Mouse (Mus musculus) midbrain, embryonic 12.5 days (tissue): Measurements from ENCODE around the gene Cenpq. TPM values are rescaled to one million over a fixed set of nuclear protein-coding genes. Genes with fewer than 3 reads are reported as not detected.

Experiments
- ATAC-seq: fragments of 200-750 bp; cut with Nextera tagmentation; 2 replicates; pipeline ENCODE4 v1.8.0; 2017; ENCODE audit warnings: low read depth, moderate TSS enrichment, moderate library complexity; ENCODE audit not compliant: low FRiP score
- H3K27ac ChIP-seq: fragments of 300-500 bp; sonication (generic); replicated peaks from 2 replicates; pipeline ENCODE4 v1.5.1; 2016; ENCODE audit warnings: mild to moderate bottlenecking
- H3K27me3 ChIP-seq: fragments of 300-500 bp; sonication (generic); 2 replicates; pipeline ENCODE4 v1.6.1; 2016; ENCODE audit warnings: mild to moderate bottlenecking
- H3K36me3 ChIP-seq: fragments of 300-500 bp; sonication (generic); 2 replicates; pipeline ENCODE4 v1.6.1; 2016
- H3K4me1 ChIP-seq: fragments of 300-500 bp; sonication (generic); 2 replicates; pipeline ENCODE4 v1.6.1; 2016
- H3K4me2 ChIP-seq: fragments of 300-500 bp; sonication (generic); replicated peaks from 2 replicates; pipeline ENCODE4 v1.6.1; 2016; ENCODE audit warnings: mild to moderate bottlenecking, moderate library complexity
- H3K4me3 ChIP-seq: fragments of 300-500 bp; sonication (generic); 2 replicates; pipeline ENCODE4 v1.5.1; 2016; ENCODE audit warnings: mild to moderate bottlenecking
- H3K9ac ChIP-seq: fragments of 300-500 bp; sonication (generic); replicated peaks from 2 replicates; pipeline ENCODE4 v1.6.1; 2016; ENCODE audit warnings: mild to moderate bottlenecking, moderate library complexity
- H3K9me3 ChIP-seq: fragments of 300-500 bp; sonication (generic); 2 replicates; pipeline ENCODE4 v1.6.1; 2016; ENCODE audit warnings: mild to moderate bottlenecking
- WGBS: fragments of 180-500 bp; shearing (Covaris S2); methylation state at CpG from one replicate; pipeline ENCODE4 v1.1.7; 2016; 5-methylcytosine and 5-hydroxymethylcytosine counted together
- polyA plus RNA-seq: library from polyadenylated mRNA; unstranded; fragments of >200 nt; fragmentation: Nextera tagmentation; extraction: Ambion mirVana; gene quantifications from 2 replicates; pipeline ENCODE4 v1.2.1, GENCODE M21; 2016

Cenpq gene
- polyA plus RNA-seq, 1 experiment from 2014 or later: 28.8 TPM

DNA sequence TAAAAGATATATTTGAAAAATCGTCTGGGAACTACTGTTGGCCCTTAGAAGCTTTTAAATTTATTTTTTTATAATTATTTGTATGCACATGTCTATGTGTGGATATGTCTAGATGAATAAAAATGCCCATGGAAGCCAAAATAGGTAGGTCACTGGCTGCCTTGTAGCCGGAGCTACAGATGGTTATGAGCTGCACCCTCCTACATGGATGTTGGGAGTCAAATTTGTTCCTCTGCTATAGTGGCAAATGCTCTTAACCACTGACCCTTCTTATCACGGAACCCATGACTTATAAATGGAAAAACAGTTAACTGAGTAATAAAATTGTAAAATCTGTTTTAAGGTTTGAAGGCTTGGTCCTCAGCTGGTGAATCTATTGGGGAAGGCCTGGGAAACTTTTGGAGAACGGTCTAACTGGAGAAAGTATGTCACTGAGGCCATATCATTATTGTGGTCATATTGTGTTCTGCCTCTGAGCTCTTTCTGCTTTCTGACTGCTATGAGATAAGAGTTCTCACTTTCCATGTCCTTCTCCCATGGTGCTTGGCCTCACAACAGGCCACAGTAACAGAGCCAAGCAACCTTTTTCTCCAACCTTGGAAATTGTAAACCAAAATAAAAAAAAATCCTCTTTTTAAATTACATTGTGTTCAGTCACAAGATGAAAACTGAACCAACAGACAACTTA, 46.9 kb downstream of the Cenpq start:
- Histone ChIP-seq H3K27ac (no peak overlapping the region), H3K4me1 (no peaks in the 10 kb centered on the region), H3K4me3 (no peak overlapping the region), H3K4me2 (no peak overlapping the region), H3K27me3 (no peaks in the 10 kb centered on the region), H3K36me3 (no peaks in the 10 kb centered on the region), H3K9me3 (no peaks in the 10 kb centered on the region), H3K9ac (no peak overlapping the region)
- no peak for ATAC-seq
- 80% methylated on average over 4 of the region's 4 CpGs for WGBS

DNA sequence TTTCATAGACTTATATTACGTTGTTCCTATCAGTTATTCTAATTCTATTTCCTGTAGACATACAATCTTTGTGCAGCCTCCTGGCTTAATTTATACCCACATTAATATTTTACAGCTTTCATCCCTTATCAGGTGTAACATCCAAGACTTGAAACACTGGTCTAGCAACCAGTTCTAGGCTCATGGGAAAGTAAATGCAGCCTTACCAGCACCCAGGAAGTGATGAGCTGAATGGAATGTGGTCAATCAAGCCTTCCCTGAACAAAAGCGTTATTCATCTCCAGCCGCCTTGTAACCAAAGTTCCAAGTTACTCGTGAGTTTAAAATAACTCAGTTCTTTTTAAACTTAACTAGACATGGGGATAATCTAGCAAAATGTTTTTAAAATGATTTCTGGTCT, 49.7 kb downstream of the Cenpq start:
- 0 out of 2 replicates have a peak, but pooled peaks cover 3% of the 10 kb centered on the region for H3K4me1 ChIP-seq
- peaks cover 4% of the 10 kb centered on the region; the same call in 1 of the 2 replicates for H3K27me3 ChIP-seq
- no peak overlapping the region for H3K27ac ChIP-seq
- H3K36me3 ChIP-seq: no peaks in the 10 kb centered on the region
- WGBS: 88% methylated on average over 4 of the region's 4 CpGs
- no peak overlapping the region for H3K4me3 ChIP-seq
- no peaks in the 10 kb centered on the region for H3K9me3 ChIP-seq
- H3K9ac ChIP-seq: no peak overlapping the region
- H3K4me2 ChIP-seq: no peak overlapping the region
- ATAC-seq: no peak

DNA sequence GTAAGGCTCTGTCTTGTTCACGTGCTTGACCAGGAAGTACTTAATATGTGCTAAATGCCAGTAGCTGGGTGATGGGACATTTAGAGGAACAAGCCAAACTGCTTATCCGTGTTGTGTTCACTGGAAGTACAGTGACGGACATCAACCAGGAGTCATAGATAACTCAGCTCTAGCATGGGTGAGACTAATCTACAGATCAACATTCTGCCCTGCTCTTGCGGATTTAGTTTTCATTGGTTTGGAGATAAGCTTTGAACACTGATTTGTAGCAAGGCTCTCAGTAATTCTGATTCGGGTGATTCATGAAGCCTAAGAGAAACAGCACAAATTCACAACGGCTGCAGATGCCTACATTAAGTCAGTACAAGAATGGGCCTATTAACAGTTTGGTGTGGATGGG, 52.7 kb downstream of the Cenpq start:
- Histone ChIP-seq H3K4me2 (no peak overlapping the region), H3K4me3 (no peak overlapping the region), H3K27ac (no peak overlapping the region), H3K9me3 (no peaks in the 10 kb centered on the region), H3K36me3 (no peaks in the 10 kb centered on the region), H3K27me3 (peaks cover 4% of the 10 kb centered on the region; the same call in 1 of the 2 replicates), H3K9ac (no peak overlapping the region), H3K4me1 (peaks cover 10% of the 10 kb centered on the region; the same call in 1 of the 2 replicates)
- ATAC-seq: no peak
- 91% methylated on average over 6 of the region's 6 CpGs for WGBS

DNA sequence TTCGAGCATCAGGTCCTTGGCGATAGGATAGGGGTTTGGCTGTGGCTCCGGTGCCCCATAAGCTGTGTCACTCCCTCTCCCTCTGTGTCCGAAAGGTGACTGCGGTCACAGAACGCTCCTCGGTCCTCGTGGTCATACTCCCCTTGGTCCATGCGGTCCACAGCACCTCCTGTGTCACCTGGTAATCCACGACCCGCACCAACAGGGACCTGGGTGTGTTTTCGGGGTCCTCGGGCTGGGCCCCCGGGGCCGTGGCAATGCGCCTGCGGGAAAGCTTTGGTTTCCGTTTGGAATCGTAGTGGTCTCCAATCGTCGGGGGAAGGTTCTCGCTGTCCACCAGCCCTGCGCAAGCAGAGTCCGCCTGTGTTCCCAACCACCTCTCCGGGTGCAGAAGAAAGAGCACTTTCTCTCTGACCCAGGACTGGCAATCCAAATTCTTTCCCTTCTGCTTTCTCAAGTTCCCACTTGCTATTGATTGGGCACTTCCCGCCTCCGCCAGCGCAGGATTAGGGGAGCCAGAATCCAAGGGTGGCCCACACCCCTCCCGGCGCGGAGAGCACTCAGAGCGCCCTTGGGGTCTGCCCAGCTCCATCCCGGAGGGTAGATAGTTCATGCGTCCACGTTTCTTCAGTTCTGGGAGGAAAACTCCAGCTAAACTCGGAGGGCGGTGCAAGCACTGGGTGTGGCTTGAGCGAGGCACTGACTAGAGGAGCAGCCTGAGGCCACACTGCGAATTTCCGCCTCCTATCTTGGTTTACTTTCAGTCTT, 54.7 kb downstream of the Cenpq start, which contains the start of gene 9130008F23Rik:
TSS of gene 9130008F23Rik (minus strand) at position 636 of the 768 bp plus-strand sequence.
- Histone ChIP-seq H3K36me3 (no peaks in the 10 kb centered on the region), H3K9me3 (no peaks in the 10 kb centered on the region), H3K4me1 (peaks cover 10% of the 10 kb centered on the region; the same call in 1 of the 2 replicates), H3K27me3 (peaks cover 4% of the 10 kb centered on the region; the same call in 1 of the 2 replicates), H3K27ac (no peak within 1 kb of the TSS), H3K4me3 (peak within 1 kb of the TSS; percentile 51), H3K4me2 (peak within 1 kb of the TSS; percentile 85), H3K9ac (peak within 1 kb of the TSS; percentile 55)
- ATAC-seq: peak; percentile 83
- under 1% methylated on average over 40 of the region's 40 CpGs for WGBS

DNA sequence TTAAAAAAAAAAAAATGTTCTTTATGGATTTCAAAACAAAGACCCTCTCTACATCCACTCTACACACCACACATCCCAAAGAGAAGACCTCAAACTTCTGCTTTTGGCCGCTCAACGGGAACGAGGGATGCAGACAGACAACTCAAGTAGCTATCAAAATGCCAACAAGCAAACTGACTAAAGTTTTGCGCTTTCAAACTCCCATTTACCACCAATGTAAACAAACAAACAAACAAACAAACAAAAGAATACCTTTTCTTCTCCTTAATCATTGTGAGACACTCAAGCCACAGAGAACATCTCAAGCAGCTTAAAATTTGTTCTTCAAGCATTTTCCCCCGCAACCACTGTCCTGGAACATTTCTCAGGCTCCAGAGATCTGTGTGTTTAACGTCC, 55.3 kb downstream of the Cenpq start:
- Histone ChIP-seq H3K4me3 (peak overlapping the region; percentile 51), H3K9ac (peak overlapping the region; percentile 55), H3K4me1 (peaks cover 10% of the 10 kb centered on the region; the same call in 1 of the 2 replicates), H3K4me2 (peak overlapping the region; percentile 85), H3K27ac (no peak overlapping the region), H3K9me3 (no peaks in the 10 kb centered on the region), H3K36me3 (no peaks in the 10 kb centered on the region), H3K27me3 (peaks cover 4% of the 10 kb centered on the region; the same call in 1 of the 2 replicates)
- ATAC-seq: no peak
- WGBS: 8% methylated on average over 6 of the region's 6 CpGs

DNA sequence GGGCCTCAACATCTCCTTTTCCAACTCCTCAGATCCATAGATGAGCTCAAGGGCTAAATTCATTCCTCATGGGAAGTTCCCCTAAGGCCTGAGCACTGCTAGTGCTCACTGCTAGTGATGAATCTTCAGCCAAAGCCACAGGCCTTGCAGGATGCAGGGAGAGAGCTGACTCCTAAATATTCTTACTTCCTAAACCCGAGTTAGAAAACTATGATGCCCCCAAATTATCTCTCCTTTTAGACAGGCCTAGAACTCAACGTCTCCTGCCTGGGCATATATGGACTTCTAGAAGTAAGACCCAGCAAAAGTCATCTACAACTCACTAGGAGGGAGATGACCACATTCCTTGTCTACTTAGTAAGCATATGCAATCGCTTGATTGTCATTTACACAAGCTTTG, 57.1 kb downstream of the Cenpq start:
- Histone ChIP-seq H3K9ac (no peak overlapping the region), H3K4me1 (peaks cover 10% of the 10 kb centered on the region; the same call in 1 of the 2 replicates), H3K4me3 (no peak overlapping the region), H3K9me3 (no peaks in the 10 kb centered on the region), H3K27ac (no peak overlapping the region), H3K27me3 (peaks cover 4% of the 10 kb centered on the region; the same call in 1 of the 2 replicates), H3K36me3 (no peaks in the 10 kb centered on the region), H3K4me2 (no peak overlapping the region)
- WGBS: 52% methylated on average over 3 of the region's 3 CpGs
- ATAC-seq: no peak

DNA sequence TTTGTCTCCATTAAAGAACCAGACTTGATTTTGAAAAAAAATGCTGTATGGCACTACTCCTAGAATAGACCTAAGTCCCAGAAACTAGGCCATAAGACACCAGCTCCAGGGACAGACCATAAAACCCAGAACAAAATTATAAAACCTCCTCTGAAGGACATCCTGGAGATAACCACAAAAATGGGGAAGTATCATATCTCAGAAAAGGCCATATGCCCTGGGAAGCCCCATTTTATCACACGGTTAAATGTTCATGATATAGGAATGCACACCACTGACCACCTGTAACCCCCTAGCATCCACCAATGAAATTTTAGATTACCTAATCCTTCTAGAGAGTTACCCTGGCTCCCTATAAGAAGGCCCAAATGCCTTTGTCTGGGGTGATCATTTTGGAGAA, 59.3 kb downstream of the Cenpq start:
- Histone ChIP-seq H3K9me3 (no peaks in the 10 kb centered on the region), H3K9ac (no peak overlapping the region), H3K4me3 (no peak overlapping the region), H3K27me3 (peaks cover 4% of the 10 kb centered on the region; the same call in 1 of the 2 replicates), H3K27ac (no peak overlapping the region), H3K36me3 (no peaks in the 10 kb centered on the region), H3K4me2 (no peak overlapping the region), H3K4me1 (peaks cover 10% of the 10 kb centered on the region; the same call in 1 of the 2 replicates)
- WGBS: 97% methylated on average over 1 of the region's 1 CpGs
- no peak for ATAC-seq

DNA sequence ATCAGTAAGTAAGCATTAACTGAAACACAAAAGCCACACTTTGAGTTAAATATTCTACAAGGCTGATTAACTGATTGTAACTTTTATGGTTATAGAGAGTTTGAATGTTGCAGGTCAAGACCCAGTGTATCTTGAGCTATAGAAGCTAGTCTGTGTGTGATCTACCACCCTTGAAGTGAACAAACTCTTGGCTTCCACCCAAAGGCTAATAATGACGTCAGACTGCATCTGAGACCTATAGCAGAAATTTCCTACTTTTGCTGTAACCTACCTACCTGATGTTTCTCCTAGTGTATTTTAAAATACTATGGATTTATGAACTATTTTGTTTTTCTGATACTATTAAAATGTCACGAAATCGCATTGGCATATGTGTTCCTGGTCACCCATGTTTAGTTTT, 60.1 kb downstream of the Cenpq start:
- Histone ChIP-seq H3K4me3 (no peak overlapping the region), H3K9ac (no peak overlapping the region), H3K27me3 (no peaks in the 10 kb centered on the region), H3K4me2 (no peak overlapping the region), H3K27ac (no peak overlapping the region), H3K36me3 (no peaks in the 10 kb centered on the region), H3K9me3 (no peaks in the 10 kb centered on the region), H3K4me1 (peaks cover 3% of the 10 kb centered on the region; the same call in 1 of the 2 replicates)
- no peak for ATAC-seq
- WGBS: 92% methylated on average over 3 of the region's 3 CpGs

DNA sequence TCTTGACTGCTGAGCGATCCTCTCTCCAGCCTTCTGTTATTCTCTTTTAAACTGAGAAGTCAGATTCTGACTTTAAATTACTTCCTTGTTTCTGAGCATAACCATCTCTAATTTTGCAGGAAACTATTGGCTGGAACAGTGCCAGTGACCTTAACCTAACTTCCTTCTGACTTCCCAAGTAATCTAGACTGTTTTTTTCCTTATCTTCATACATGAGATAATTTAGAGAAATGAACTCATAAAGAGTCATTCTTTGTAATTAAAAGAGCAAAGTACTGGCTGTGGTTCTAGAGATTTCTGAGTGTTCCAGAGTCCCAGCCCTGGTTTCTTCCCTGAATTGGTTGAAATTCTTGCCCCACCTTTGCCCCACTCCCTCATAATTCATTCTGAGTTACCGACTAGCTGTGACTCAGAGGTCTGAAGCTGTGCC, 61.2 kb downstream of the Cenpq start:
- Histone ChIP-seq H3K27me3 (no peaks in the 10 kb centered on the region), H3K4me1 (no peaks in the 10 kb centered on the region), H3K4me3 (no peak overlapping the region), H3K27ac (no peak overlapping the region), H3K36me3 (no peaks in the 10 kb centered on the region), H3K9me3 (no peaks in the 10 kb centered on the region), H3K4me2 (no peak overlapping the region), H3K9ac (no peak overlapping the region)
- 83% methylated on average over 2 of the region's 2 CpGs for WGBS
- no peak for ATAC-seq

Other genes starting within 250 kb of the Cenpq start
- gene Esp1, start 207.9 kb downstream of the Cenpq start, polyA plus RNA-seq: not detected in 2 replicates
- gene Crisp2, start 128.0 kb downstream of the Cenpq start, polyA plus RNA-seq: not detected in 2 replicates
- gene Rhag, start 123.9 kb downstream of the Cenpq start, polyA plus RNA-seq: 3.0 and 3.4 TPM in 2 replicates
- 0.63 and 1.1 TPM in 2 replicates for gene 9130008F23Rik, start 54.5 kb downstream of the Cenpq start, polyA plus RNA-seq
- not detected in 2 replicates for gene Glyatl3, start 20.7 kb downstream of the Cenpq start, polyA plus RNA-seq
- 25.4 and 27.1 TPM in 2 replicates for gene Mut, start 362 bp downstream of the Cenpq start, polyA plus RNA-seq